In the genomic region with DNA sequence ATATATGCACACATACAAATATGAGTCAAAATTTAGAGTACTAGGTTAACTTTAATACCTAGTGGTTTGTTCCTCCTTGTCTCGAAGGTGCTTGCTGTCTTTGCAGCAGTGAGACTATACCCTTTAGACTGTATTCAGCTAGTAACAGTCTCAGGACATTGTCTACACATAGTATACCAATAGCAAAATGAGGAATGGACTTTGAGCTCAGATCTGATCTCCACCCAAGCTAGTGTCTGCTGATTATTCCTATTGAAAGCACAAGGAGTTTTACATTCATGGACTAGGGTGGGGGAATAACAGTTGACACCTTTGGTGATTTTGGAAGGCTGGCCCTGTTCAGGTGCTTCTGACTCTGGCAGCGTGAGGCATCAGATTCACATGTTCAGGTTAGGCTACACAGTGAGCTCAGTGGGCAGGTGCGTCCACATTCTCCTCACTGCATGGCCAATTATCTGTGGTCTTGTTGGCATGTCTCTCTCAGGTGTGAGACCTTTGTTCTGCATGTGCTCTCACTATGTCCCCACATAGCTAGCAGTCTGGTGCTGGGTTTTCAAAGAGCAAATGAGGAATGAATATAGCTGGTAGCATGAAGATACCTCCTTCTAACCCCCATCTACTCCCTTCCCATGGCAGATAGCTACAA, we compare ENCODE assay signal across 23 mouse cellular contexts.
"Had no signal": no experiment of that assay in that cellular context is flagged by ENCODE, and none has a peak within 500 bp of the region (broad histone marks: within the 10 kb centered on the region; RNA-seq: fewer than 3 reads in every experiment).

No protein-coding gene starts in this region.

- H3K9me3 ChIP-seq: heart, embryonic 13.5 days; heart, embryonic 15.5 days; hindbrain, embryonic 13.5 days; hindbrain, embryonic 15.5 days; limb, embryonic 13.5 days; limb, embryonic 15.5 days; liver, embryonic 13.5 days had no signal

- H3K4me3 ChIP-seq: heart, adult 2 months; heart, embryonic 13.5 days; heart, embryonic 15.5 days; hindbrain, embryonic 13.5 days; hindbrain, embryonic 15.5 days; limb, embryonic 13.5 days; limb, embryonic 15.5 days; liver, embryonic 13.5 days had no signal

- H3K4me1 ChIP-seq: heart, embryonic 15.5 days; hindbrain, embryonic 15.5 days; limb, embryonic 13.5 days; limb, embryonic 15.5 days; liver, embryonic 13.5 days had no signal

- H3K36me3 ChIP-seq: heart, embryonic 13.5 days; heart, embryonic 15.5 days; hindbrain, embryonic 13.5 days; hindbrain, embryonic 15.5 days; limb, embryonic 13.5 days; limb, embryonic 15.5 days; liver, embryonic 13.5 days had no signal

- H3K9ac ChIP-seq: heart, embryonic 13.5 days; heart, embryonic 15.5 days; hindbrain, embryonic 13.5 days; hindbrain, embryonic 15.5 days; limb, embryonic 13.5 days; limb, embryonic 15.5 days; liver, embryonic 13.5 days had no signal

- H3K27ac ChIP-seq: heart, adult 2 months; heart, embryonic 13.5 days; heart, embryonic 15.5 days; hindbrain, embryonic 13.5 days; hindbrain, embryonic 15.5 days; hindbrain, postnatal 0 days; limb, embryonic 13.5 days; limb, embryonic 15.5 days; liver, embryonic 13.5 days had no signal

- ATAC-seq: hindbrain, postnatal 0 days had no signal

- H3K27me3 ChIP-seq: heart, embryonic 13.5 days; heart, embryonic 15.5 days; hindbrain, embryonic 13.5 days; hindbrain, embryonic 15.5 days; limb, embryonic 13.5 days; limb, embryonic 15.5 days; liver, embryonic 13.5 days had no signal

- H3K4me2 ChIP-seq: heart, embryonic 11.5 days; heart, embryonic 13.5 days; heart, embryonic 15.5 days; hindbrain, embryonic 13.5 days; hindbrain, embryonic 15.5 days; limb, embryonic 13.5 days; limb, embryonic 15.5 days; liver, embryonic 11.5 days; liver, embryonic 13.5 days had no signal

- DNase-seq: gastrocnemius, postnatal 14 days; gastrocnemius, postnatal 36 days; heart, adult 2 months; heart, postnatal 14 days; heart, postnatal 36 days; kidney, adult 18-20 months; kidney, adult 8-10 months; kidney, postnatal 10 days; kidney, postnatal 25 days; kidney, postnatal 4 days; layer of hippocampus, adult 9-11 months; layer of hippocampus, postnatal 36 days; left cerebral cortex, postnatal 4 days; liver, embryonic 13.5 days had no signal
